Mouse (Mus musculus): Measurements from ENCODE around the gene Hopx. TPM values are rescaled to one million over a fixed set of nuclear protein-coding genes. Genes with fewer than 3 reads are reported as not detected.
A peak's percentile ranks its signal among the peaks of the same experiment; 100 is the strongest.

Hopx gene
- polyA plus RNA-seq, 1 experiment from 2014 or later = 26.6 TPM

DNA sequence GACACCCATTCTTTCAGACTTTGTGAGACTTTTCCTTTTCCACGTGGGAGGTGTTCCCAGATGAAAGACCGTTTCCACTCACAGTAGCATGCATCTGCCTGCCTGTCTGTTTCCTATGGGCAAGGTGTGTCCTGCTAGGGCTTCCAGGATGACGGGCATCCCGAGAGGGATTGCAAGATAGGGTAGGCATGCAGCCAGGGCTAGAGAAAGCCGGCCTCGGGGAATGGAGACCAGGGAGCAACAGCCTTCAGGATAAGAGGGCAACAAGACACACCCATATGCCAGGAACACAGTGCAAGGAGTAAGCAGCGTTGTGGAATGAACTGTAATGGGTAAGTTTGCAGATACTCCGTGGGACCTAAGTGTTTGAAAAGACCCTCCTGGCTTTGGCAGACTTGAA lies 47.6 kb downstream of the Hopx start:
- H3K27ac ChIP-seq (replicated peaks) = no peak overlapping the region
- ATAC-seq (ENCODE audit: low FRiP score, low TSS enrichment) (no peak), DNase-seq (ENCODE audit: low spot score) (no peak)
- no peaks in the 10 kb centered on the region for H3K27me3 ChIP-seq (ENCODE audit: control insufficient read depth, insufficient read depth, low read length)
- no peak for TF ChIP-seq CTCF (IDR thresholded peaks at IDR 0.05; ENCODE audit: low read depth)
- TF ChIP-seq EP300 (optimal IDR thresholded peaks at IDR 0.05) = no peak
- no peak overlapping the region for H3K9ac ChIP-seq (ENCODE audit: low read length)
- H3K36me3 ChIP-seq (ENCODE audit: control insufficient read depth, insufficient read depth, low read length) = no peaks in the 10 kb centered on the region
- 60% methylated on average over 8 of the region's 8 CpGs for WGBS
- H3K4me2 ChIP-seq (replicated peaks; ENCODE audit: low read depth) = no peak overlapping the region
- no peak overlapping the region for H3K4me3 ChIP-seq (ENCODE audit: low read depth, low read length)
- no peaks in the 10 kb centered on the region for H3K9me3 ChIP-seq (ENCODE audit: control insufficient read depth, low read length)
- no peaks in the 10 kb centered on the region for H3K4me1 ChIP-seq (replicated peaks; ENCODE audit: control insufficient read depth, insufficient read depth)

- WGBS = 30% methylated on average over 17 of the region's 17 CpGs
- Histone ChIP-seq H3K4me2 (replicated peaks; ENCODE audit: low read depth) (peak overlapping the region; percentile 27; the same call in 1 of the 2 replicates), H3K9me3 (ENCODE audit: control insufficient read depth, low read length) (no peaks in the 10 kb centered on the region), H3K27me3 (ENCODE audit: control insufficient read depth, insufficient read depth, low read length) (no peaks in the 10 kb centered on the region), H3K27ac (replicated peaks) (no peak overlapping the region), H3K9ac (ENCODE audit: low read length) (no peak overlapping the region), H3K4me3 (ENCODE audit: low read depth, low read length) (no peak overlapping the region), H3K36me3 (ENCODE audit: control insufficient read depth, insufficient read depth, low read length) (no peaks in the 10 kb centered on the region), H3K4me1 (replicated peaks; ENCODE audit: control insufficient read depth, insufficient read depth) (no peaks in the 10 kb centered on the region)
- TF ChIP-seq EP300 (optimal IDR thresholded peaks at IDR 0.05) (no peak), CTCF (IDR thresholded peaks at IDR 0.05; ENCODE audit: low read depth) (peak; percentile 87)
- ATAC-seq (ENCODE audit: low FRiP score, low TSS enrichment) (no peak), DNase-seq (ENCODE audit: low spot score) (peak; percentile 68)
Measured at GRCm38 (mm10) chr5:77061372-77062038, 53.4 kb downstream of the Hopx start.

GRCm38 (mm10) chr5:77060363-77060762 lies 54.6 kb downstream of the Hopx start:
- Histone ChIP-seq H3K27ac (replicated peaks) (no peak overlapping the region), H3K4me2 (replicated peaks; ENCODE audit: low read depth) (no peak overlapping the region), H3K36me3 (ENCODE audit: control insufficient read depth, insufficient read depth, low read length) (no peaks in the 10 kb centered on the region), H3K4me3 (ENCODE audit: low read depth, low read length) (no peak overlapping the region), H3K27me3 (ENCODE audit: control insufficient read depth, insufficient read depth, low read length) (no peaks in the 10 kb centered on the region), H3K9ac (ENCODE audit: low read length) (no peak overlapping the region), H3K4me1 (replicated peaks; ENCODE audit: control insufficient read depth, insufficient read depth) (no peaks in the 10 kb centered on the region), H3K9me3 (ENCODE audit: control insufficient read depth, low read length) (no peaks in the 10 kb centered on the region)
- TF ChIP-seq CTCF (IDR thresholded peaks at IDR 0.05; ENCODE audit: low read depth) (no peak), EP300 (optimal IDR thresholded peaks at IDR 0.05) (no peak)
- DNase-seq (ENCODE audit: low spot score) (no peak), ATAC-seq (ENCODE audit: low FRiP score, low TSS enrichment) (no peak)
- WGBS = 48% methylated on average over 10 of the region's 10 CpGs

DNA sequence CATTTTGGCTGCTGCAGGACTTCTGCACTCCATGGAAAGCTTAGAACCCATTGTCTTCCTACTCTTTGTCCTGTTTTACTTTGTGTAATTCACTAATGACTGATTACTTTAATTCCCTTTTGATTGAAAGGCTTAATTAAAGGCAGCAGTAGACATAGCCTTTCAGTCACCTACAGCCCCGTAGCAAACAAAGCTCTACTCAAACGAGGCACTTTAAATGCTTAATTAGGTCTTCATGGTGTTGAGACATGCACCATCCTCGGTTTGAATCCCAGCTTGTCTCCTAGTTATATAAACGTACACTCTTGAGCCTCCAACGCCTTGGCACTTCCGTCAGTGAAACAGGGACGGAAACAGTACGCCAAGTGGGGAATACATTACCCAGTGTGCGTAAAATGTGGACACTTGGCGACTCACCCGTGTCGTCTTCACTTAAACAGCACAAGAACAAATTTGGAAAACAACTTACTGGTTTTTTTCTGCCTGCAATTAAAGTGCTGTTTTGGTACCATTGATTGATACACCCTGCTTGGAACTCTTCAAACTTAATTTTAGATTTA lies 58.0 kb downstream of the Hopx start:
- WGBS = 70% methylated on average over 12 of the region's 12 CpGs
- Histone ChIP-seq H3K36me3 (ENCODE audit: control insufficient read depth, insufficient read depth, low read length) (no peaks in the 10 kb centered on the region), H3K4me3 (ENCODE audit: low read depth, low read length) (no peak overlapping the region), H3K4me1 (replicated peaks; ENCODE audit: control insufficient read depth, insufficient read depth) (no peaks in the 10 kb centered on the region), H3K27me3 (ENCODE audit: control insufficient read depth, insufficient read depth, low read length) (no peaks in the 10 kb centered on the region), H3K27ac (replicated peaks) (no peak overlapping the region), H3K9ac (ENCODE audit: low read length) (no peak overlapping the region), H3K4me2 (replicated peaks; ENCODE audit: low read depth) (no peak overlapping the region), H3K9me3 (ENCODE audit: control insufficient read depth, low read length) (no peaks in the 10 kb centered on the region)
- DNase-seq (ENCODE audit: low spot score) (no peak), ATAC-seq (ENCODE audit: low FRiP score, low TSS enrichment) (no peak)
- TF ChIP-seq EP300 (optimal IDR thresholded peaks at IDR 0.05) (no peak), CTCF (IDR thresholded peaks at IDR 0.05; ENCODE audit: low read depth) (no peak)

DNA sequence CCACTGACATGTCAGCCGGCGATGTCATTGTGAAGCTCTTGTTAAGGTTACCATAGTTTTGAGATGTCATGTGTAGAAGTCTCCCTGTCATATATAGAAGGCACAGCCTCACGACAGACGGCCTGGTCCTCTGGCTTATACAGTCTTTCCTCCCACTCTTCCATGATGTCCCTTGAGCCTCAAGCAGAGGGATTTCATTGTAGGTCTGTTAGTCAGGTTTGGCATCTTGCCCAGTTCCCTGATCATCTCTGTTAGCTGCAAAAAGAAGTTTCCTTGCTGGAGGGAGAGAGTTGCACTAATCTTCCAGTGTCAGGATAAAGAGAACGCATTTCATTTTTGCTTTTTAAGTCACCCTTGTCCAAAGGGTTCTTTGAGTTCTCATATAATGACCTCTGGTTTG lies 62.3 kb downstream of the Hopx start:
- no peak overlapping the region for H3K27ac ChIP-seq (replicated peaks)
- H3K9me3 ChIP-seq (ENCODE audit: control insufficient read depth, low read length) = no peaks in the 10 kb centered on the region
- H3K9ac ChIP-seq (ENCODE audit: low read length) = no peak overlapping the region
- no peaks in the 10 kb centered on the region for H3K27me3 ChIP-seq (ENCODE audit: control insufficient read depth, insufficient read depth, low read length)
- DNase-seq (ENCODE audit: low spot score) (no peak), ATAC-seq (ENCODE audit: low FRiP score, low TSS enrichment) (no peak)
- H3K4me2 ChIP-seq (replicated peaks; ENCODE audit: low read depth) = no peak overlapping the region
- WGBS = 95% methylated on average over 5 of the region's 5 CpGs
- no peaks in the 10 kb centered on the region for H3K4me1 ChIP-seq (replicated peaks; ENCODE audit: control insufficient read depth, insufficient read depth)
- H3K4me3 ChIP-seq (ENCODE audit: low read depth, low read length) = no peak overlapping the region
- TF ChIP-seq CTCF (IDR thresholded peaks at IDR 0.05; ENCODE audit: low read depth) (no peak), EP300 (optimal IDR thresholded peaks at IDR 0.05) (no peak)
- H3K36me3 ChIP-seq (ENCODE audit: control insufficient read depth, insufficient read depth, low read length) = no peaks in the 10 kb centered on the region

DNA sequence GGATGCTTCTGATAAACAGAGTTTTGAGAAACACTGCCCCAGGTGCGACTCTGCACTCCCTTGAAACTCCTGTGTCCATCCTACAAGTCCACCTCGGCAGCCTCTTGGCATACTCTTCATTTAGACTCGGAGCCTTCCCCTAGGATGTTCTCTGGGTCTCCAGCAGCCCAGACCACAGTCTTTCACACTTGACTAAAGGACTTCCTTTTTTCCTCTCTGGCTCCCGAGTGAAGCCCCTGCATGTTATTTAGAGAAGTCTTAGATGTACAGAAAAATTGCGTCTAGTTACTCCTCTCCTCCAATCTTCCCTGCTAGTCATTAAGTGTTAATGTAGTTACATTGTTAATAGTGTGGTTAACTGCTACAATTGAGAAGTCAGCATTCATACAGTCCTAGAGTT lies 70.6 kb downstream of the Hopx start:
- H3K27ac ChIP-seq (replicated peaks) = no peak overlapping the region
- no peak for DNase-seq (ENCODE audit: low spot score)
- no peak overlapping the region for H3K4me3 ChIP-seq (ENCODE audit: low read depth, low read length)
- WGBS = 65% methylated on average over 5 of the region's 5 CpGs
- H3K36me3 ChIP-seq (ENCODE audit: control insufficient read depth, insufficient read depth, low read length) = no peaks in the 10 kb centered on the region
- no peak for ATAC-seq (ENCODE audit: low FRiP score, low TSS enrichment)
- H3K4me2 ChIP-seq (replicated peaks; ENCODE audit: low read depth) = no peak overlapping the region
- H3K9ac ChIP-seq (ENCODE audit: low read length) = no peak overlapping the region
- no peaks in the 10 kb centered on the region for H3K4me1 ChIP-seq (replicated peaks; ENCODE audit: control insufficient read depth, insufficient read depth)
- no peaks in the 10 kb centered on the region for H3K9me3 ChIP-seq (ENCODE audit: control insufficient read depth, low read length)
- no peaks in the 10 kb centered on the region for H3K27me3 ChIP-seq (ENCODE audit: control insufficient read depth, insufficient read depth, low read length)
- TF ChIP-seq EP300 (optimal IDR thresholded peaks at IDR 0.05) (no peak), CTCF (IDR thresholded peaks at IDR 0.05; ENCODE audit: low read depth) (no peak)

All from stomach, postnatal 0 days (tissue).